Mouse (Mus musculus) right cerebral cortex, postnatal 14 days (tissue): ENCODE results near the gene Samd4b.
A peak's percentile ranks its signal among the peaks of the same experiment; 100 is the strongest.

Experiments used
- DNase-seq: peaks from one replicate; pipeline ENCODE4 v3.0.0; 2022

The Samd4b gene

DNA sequence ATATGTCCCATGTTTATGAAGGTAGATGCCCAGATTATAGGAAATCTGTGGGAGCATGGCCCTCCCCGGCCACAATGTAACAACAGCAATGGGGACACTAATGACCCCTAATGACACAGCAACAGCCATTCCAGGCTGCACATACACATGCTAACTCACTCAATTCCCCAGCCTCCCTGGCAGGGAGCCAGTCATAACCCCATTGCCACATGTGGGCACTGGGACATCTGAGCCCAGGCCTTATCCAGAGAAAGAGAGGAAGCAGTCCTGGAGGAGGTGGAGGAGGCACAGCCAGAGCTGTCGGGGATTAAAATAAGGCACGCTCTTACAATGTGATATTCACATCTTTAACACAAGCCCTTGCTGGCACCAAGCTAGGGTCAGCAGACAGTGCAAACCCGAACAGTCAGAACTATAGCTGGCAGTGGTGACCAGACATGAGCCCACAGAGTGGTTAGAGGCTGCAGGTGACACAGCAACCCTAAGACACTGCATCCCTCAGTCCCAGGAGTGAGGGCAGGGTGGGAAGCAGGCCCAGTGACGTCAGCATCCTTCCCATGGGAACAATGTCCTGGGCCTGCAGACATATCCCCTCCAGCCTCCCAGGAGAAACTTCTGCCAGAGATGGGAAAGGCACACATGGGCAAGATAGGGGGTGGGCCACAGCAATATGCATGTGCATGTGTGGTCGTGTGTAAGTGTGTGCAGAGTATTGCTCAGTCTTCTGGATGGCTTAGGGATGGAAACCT is 11.1 kb downstream of the Samd4b start:
- DNase-seq, result no peak

DNA sequence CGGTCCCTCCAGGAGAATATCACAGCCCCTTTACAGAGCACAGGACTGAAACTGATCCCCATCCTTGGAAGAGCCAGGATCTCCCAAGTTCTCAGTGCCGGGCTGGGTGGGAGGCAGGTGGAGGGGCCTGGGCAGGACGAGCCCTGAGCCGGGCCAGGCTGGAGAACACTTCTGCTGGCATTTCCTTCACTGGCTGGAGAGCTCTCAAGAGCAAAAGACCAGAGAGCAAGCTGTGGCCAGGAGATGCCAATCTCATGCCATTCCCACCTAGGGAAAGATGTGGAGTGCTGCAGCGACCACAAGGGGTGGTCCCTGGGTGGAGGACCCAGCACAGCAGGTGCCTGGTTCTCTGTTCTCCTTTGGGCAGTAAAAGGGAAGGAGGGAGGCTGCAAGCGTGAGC is 12.9 kb downstream of the Samd4b start:
- DNase-seq, result no peak

DNA sequence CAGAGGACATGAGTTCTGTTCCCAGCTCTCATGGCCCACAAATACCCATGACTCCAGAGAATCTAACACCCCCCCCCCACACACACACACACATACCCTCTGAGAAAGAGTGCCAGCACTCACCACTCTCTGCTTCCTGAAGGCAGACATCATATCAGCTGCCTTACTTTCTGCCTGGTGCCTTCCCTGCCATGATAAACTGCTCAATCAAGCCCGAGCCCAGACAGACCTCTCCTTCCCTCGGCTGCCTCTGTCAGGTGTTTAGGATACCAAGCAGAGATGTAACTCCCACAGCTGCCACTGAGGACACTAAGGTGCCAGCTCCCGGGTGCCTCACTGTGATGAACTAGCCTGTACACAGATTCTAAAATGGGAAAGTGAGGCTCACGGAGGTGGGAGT is 13.5 kb downstream of the Samd4b start:
- DNase-seq, result no peak

DNA sequence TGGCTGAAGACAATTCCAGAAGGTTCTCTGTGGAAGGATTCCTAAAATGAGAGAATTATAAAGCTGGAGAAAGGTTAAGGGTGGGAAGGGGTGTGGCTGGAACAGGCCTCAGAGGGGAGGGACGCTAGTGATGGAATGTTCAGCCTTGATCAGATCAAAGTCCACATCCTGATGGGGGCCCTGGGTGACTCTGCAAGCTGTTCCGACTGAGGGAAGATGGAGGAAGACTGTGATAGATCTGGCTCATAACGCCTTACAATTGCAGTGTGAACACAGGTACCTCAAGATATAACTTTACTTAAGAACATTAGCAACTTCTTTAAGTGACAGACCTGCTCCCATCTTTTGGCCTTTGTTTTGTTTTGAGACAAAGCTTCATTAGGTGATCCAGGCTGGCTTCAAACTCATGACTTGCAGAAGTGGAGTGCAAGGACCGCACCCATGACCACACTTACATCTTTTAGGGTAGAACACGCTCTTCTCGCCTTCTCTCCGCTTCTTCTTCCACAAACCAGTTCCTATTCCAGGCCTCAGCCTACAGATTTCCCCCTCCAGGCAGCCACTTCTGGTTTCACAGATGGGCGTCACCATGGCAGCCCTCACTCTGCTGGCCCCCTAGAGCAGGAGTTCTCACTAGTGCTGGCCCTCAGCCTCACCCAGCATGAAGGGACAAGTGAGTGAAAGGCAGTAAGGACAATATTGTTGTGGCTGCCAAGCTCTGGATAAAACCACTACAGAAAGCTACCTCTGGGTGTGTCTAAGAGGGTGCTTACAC is 14.2 kb downstream of the Samd4b start:
- no peak for DNase-seq

- DNase-seq, result no peak
Observed at GRCm38 (mm10) chr7:28582841-28583240, 15.1 kb downstream of the Samd4b start.

DNA sequence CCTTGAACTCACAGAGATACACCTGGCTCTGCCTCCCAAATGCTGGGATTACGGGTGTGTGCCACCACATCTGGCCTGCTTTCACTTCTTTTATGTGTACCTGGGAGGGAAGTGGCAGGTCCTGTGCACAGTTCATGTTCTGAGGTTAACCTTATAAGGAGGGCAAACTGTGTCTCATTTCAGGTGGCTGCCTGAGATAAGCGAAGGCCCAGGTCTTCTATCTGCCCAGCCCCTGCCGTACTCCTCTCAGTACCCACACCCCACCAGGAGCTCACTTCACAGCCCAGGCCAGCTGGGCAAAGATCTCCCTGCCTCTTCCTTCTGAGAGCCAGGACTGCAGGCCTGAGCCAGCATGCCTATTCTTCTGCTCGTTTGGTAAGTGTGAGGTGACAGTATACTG is 16.2 kb downstream of the Samd4b start:
- no peak for DNase-seq

GRCm38 (mm10) chr7:28579826-28580225 is 18.1 kb downstream of the Samd4b start:
- DNase-seq, result no peak

DNA sequence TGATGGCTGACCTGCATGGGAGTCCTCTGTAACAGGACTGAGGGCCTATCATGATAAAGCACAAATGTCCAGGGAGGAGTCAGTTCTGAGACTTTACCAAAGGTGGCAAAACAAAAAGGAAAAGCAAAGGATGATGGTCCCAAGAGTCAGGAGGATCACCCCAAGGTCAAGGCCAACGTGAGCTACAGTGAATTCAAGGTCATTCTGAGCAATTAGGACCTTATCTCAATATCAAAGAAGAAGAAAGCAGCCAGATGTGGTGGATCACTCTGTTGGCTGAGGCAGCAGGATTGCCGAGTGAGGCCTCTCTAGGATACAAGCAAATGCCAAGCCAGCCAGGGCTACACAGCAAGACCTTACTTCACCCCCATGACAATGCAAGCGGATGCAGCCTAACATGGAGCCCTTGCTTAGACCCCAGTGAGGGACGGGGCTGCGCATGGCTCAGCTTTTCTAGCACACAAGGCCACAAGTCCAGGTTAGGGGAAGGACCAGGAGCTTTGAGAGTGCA is 19.3 kb downstream of the Samd4b start:
- no peak for DNase-seq

DNA sequence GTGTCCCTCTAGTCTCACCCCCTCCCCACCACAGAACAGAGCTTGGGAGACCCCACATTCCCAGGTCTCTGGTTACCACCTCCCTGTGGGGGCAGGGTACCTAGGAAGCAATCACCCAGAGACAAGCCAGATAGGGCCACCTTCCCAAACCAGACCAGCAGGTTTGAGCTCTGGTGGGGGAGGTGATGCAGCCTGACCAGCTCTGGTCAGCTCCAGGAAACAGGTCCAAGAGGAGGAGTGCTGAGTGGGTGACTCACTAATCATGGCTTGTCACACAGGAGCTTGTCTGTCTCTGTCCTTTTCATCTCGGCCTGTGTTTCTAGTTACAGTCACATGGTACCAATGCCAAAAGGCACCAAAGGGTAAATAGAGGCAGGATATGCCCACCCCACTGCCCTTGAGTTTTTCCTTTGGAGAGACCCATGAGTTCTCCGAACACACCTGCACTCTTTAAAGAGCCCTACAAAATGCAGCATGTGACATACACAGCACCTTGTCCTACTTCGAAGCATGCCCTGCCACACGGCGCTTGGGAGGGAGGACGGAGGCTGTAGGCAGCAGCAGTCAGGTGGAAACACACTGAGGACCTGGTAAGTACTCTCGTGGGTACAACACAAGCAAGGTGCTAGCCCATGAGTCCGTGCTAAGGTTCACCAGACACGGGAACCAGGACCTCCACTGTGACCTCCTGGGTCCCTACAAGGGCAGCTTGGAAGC is 20.0 kb downstream of the Samd4b start:
- no peak for DNase-seq

DNA sequence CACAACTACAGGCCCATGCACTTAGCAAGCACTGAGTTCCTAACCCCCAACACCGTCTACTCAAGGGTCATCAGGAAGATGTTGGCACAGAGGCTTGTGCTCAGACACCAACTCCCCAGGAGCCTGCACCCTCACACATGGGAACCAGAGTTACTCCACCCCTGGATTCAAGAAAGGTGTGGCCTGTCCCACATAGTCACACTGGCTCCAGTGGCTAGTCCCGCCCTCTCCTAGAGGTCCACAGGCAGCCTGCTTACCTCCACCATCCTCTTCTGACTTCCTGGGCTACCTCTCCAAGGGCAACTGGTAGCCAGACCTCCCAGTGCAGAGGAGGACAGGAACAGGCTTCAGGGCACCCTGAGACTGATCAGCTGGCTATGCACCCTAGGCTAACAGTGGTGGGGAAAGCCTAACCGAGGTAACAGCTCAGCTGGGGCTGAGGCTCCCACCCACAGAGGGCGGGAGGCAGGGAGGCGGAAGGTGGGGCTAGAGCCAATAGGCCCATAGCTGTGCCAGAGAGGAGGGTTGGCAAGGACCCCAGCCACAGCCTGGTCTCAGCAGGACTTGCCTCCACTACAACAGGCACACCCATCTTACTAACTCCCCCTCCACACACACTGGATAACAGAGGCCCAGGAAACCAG is 21.6 kb downstream of the Samd4b start:
- no peak for DNase-seq

- DNase-seq, result no peak
Observed at GRCm38 (mm10) chr7:28575597-28575996, 22.3 kb downstream of the Samd4b start.

GRCm38 (mm10) chr7:28573236-28573635 is 24.7 kb downstream of the Samd4b start:
- no peak for DNase-seq

GRCm38 (mm10) chr7:28572689-28573088 is 25.3 kb downstream of the Samd4b start:
- no peak for DNase-seq

- DNase-seq, result no peak
Observed at GRCm38 (mm10) chr7:28570982-28571682, 26.8 kb downstream of the Samd4b start.

GRCm38 (mm10) chr7:28570291-28570981 is 27.5 kb downstream of the Samd4b start:
- no peak for DNase-seq

DNA sequence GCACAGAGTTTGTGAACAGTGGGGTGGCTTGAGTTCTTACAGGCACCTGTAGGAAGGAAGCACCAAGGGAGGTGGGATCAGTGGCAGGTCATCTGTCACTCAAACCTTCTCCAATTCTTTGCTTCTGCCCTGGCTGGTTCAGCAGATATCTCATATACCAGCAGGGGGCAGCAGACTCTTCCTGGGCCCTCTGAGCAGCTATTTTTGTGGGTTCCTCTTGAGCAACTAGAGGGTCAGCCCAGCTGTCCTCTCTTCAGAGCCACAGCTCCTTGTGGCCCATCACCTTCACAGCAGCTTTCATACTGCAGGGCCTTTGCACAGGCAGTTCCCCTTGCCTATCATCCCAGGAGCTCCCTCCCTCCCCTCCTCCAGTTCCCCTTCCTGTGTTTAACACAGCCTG is 29.7 kb downstream of the Samd4b start:
- peak; percentile 51 for DNase-seq

DNA sequence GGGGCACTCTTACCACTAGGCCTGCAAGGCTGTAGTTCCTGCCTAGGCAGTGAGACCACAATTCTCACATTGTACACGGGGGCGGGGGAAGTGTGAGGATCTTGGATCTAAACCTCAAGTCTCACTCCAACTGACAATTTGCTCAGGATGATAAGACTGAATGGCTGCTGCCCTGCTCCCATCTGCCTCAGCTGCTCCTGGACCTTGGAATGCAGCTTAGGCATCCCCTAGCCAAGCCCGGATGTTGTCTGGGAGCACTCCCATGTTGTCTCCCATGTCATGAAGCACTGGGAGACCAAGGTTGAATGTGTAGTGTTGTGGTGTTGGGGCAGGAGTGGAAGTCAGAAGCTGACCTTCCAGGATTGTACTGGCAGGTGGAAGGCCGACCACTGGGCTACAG is 30.4 kb downstream of the Samd4b start:
- no peak for DNase-seq

DNA sequence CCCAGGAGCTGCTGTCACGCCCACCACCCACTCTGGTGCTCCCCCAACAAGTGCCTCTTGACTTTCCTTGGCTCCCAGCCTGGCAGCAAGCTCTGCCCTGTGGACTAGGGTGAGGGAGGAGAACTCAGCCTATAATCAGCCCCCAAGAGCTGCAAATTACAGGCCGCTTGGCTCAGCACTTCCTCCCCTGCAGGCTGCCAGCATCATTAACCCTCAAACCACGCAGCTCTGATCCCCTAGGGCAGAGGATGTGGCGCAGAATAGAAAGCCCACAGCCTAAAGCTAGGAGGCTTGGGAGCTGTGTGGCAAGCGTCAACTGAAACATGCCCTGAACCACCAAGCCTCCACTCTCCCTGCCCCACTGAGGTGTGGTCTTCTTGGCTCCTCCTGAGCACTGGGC is 32.5 kb downstream of the Samd4b start:
- DNase-seq, result no peak

DNA sequence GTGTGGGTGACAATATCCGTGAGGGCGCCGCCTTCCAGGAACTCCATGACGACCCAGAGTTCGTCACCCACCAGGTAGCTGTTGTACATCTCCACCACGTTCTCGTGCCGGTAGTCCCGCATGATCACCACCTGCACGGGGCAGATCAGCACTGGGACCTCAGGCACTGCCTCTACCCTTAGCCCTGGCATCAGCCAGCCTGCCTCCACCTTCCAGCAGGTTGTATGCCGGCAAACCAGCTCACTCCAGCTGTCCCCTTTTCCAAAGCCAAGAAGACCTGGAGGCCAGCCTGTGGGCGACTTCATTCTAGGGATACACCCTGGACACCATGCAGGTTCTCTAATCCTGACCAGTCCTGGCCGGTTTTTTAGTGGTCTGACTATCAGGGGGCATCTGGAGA is 35.0 kb downstream of the Samd4b start:
- DNase-seq, result no peak

DNA sequence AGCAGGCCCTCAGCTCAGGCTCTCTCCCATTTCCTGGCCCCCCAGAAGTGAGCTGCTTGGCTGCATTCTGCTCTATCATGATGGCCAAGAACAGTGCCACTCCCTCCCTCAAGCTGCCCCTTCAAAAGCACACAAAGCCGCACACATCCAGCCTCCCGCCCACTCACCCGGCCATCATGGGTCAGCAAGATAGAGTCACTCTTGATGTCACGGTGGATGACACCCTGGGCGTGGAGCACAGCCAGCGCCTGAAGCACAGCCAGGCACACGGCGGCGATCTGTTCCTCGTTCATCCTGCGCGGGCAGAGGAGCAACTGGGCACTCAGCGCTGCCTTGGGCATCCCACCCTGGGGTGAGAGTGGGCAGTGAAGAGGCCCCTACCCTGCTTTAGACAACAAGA is 35.6 kb downstream of the Samd4b start:
- no peak for DNase-seq

DNA sequence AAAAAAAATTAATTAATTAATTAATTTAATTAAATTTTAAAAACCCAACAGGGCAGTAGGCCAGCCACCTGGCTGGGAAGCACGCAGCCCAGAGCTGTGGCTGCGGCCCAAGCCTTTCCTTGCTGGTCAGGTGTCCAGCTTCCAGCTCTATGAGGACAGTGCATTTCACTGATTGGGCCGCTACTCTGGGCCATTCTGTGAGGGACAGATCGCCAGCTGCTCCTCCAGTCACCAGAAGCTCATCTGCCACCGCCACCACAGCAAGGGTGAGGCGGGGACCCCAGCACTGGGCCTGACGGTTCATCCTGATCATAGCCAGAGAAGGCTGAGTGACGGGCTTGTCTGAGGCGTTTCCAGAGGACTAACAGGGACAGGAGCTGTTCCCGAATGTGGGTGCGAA is 36.0 kb downstream of the Samd4b start:
- DNase-seq, result no peak

- no peak for DNase-seq
Observed at GRCm38 (mm10) chr7:28560856-28561255, 37.1 kb downstream of the Samd4b start.
